Mouse (Mus musculus): ENCODE measurements around the gene Zfp493. TPM values are rescaled to one million over a fixed set of nuclear protein-coding genes. Genes with fewer than 3 reads are reported as not detected.

Gene Zfp493
- polyA plus RNA-seq, 2 experiments from 2014 or later: 1.8 to 2.5 TPM

Other genes with a start within 250 kb of the Zfp493 start
- gene Zfp748, start 225.9 kb upstream of the Zfp493 start, polyA plus RNA-seq (2017; shearing (Covaris generic)): 10 to 100 TPM; 17.4 to 23.4 TPM
- gene Zfp729b, start 170.0 kb upstream of the Zfp493 start, polyA plus RNA-seq (2017; shearing (Covaris generic)): 1 to 10 TPM; 8.8 to 9.2 TPM
- 1 to 10 TPM; 2.5 to 5.2 TPM for gene Gm49345, start 141.9 kb upstream of the Zfp493 start, polyA plus RNA-seq (2017; shearing (Covaris generic))
- gene Zfp729a, start 141.9 kb upstream of the Zfp493 start, polyA plus RNA-seq (2017; shearing (Covaris generic)): 1 to 10 TPM; 6.7 to 8.0 TPM
- 10 to 100 TPM; 11.9 to 16.7 TPM for gene Zfp738, start 92.6 kb upstream of the Zfp493 start, polyA plus RNA-seq (2017; shearing (Covaris generic))
- 1 to 10 TPM; 6.8 to 7.4 TPM for gene Zfp65, start 50.5 kb upstream of the Zfp493 start, polyA plus RNA-seq (2017; shearing (Covaris generic))
- gene Zfp85, start 24.5 kb upstream of the Zfp493 start, polyA plus RNA-seq (2017; shearing (Covaris generic)): 10 to 100 TPM; 13.0 to 16.3 TPM
- 1 to 10 TPM; 6.4 to 6.7 TPM for gene Zfp273, start 34.0 kb downstream of the Zfp493 start, polyA plus RNA-seq (2017; shearing (Covaris generic))
- gene Gm10037, start 51.4 kb downstream of the Zfp493 start, polyA plus RNA-seq (2017; shearing (Covaris generic)): under 1 TPM in 1 of 2 experiments, not detected in 1; 0.70 TPM
- not detected for gene BC048507, start 83.6 kb downstream of the Zfp493 start, polyA plus RNA-seq (2017; shearing (Covaris generic))

All from activated CD4-positive, CD25-positive, alpha-beta regulatory T cell, adult 4 months (primary cell).